Mouse (Mus musculus): ENCODE measurements around the gene Insl5. TPM values are rescaled to one million over a fixed set of nuclear protein-coding genes. Genes with fewer than 3 reads are reported as not detected.
A peak's percentile ranks its signal among the peaks of the same experiment; 100 is the strongest.

Gene Insl5
- polyA plus RNA-seq (2014; fragmentation: Nextera tagmentation; extraction: Ambion mirVana): 0.27 TPM in 1 of 2 replicates, not detected in the other

- Histone ChIP-seq H3K4me3 (ENCODE audit: low read depth, low read length) (no peak within 1 kb of the TSS), H3K27ac (replicated peaks; ENCODE audit: low read depth, low read length) (no peak within 1 kb of the TSS), H3K9me3 (ENCODE audit: control insufficient read depth, low read length) (no peaks in the 10 kb centered on the region), H3K27me3 (ENCODE audit: control insufficient read depth, insufficient read depth, low read length) (no peaks in the 10 kb centered on the region), H3K4me1 (ENCODE audit: control insufficient read depth, insufficient read depth, low read length) (no peaks in the 10 kb centered on the region), H3K4me2 (ENCODE audit: low read depth, severe bottlenecking) (no peak within 1 kb of the TSS), H3K9ac (ENCODE audit: low read length) (no peak within 1 kb of the TSS), H3K36me3 (ENCODE audit: control insufficient read depth, insufficient read depth, low read length) (no peaks in the 10 kb centered on the region)
- ATAC-seq (ENCODE audit: insufficient number of reproducible peaks, low FRiP score, low TSS enrichment, low read depth): no peak
- 67% methylated on average over 4 of the region's 4 CpGs for WGBS
- DNase-seq (ENCODE audit: low spot score): no peak
Measured at GRCm38 (mm10) chr4:103026621-103027020, at the start of gene Insl5. Insl5 (minus strand) TSS chr4:103026842.

GRCm38 (mm10) chr4:103070631-103071030, 44.0 kb upstream of the Insl5 start:
- Histone ChIP-seq H3K4me2 (ENCODE audit: low read depth, severe bottlenecking) (no peak overlapping the region), H3K4me1 (ENCODE audit: control insufficient read depth, insufficient read depth, low read length) (no peaks in the 10 kb centered on the region), H3K27me3 (ENCODE audit: control insufficient read depth, insufficient read depth, low read length) (no peaks in the 10 kb centered on the region), H3K36me3 (ENCODE audit: control insufficient read depth, insufficient read depth, low read length) (no peaks in the 10 kb centered on the region), H3K27ac (replicated peaks; ENCODE audit: low read depth, low read length) (no peak overlapping the region), H3K9ac (ENCODE audit: low read length) (no peak overlapping the region), H3K9me3 (ENCODE audit: control insufficient read depth, low read length) (no peaks in the 10 kb centered on the region), H3K4me3 (ENCODE audit: low read depth, low read length) (no peak overlapping the region)
- WGBS: 43% methylated on average over 3 of the region's 3 CpGs
- peak; percentile 24 for DNase-seq (ENCODE audit: low spot score)
- ATAC-seq (ENCODE audit: insufficient number of reproducible peaks, low FRiP score, low TSS enrichment, low read depth): no peak

GRCm38 (mm10) chr4:103067906-103068655, 41.4 kb upstream of the Insl5 start:
- no peak for ATAC-seq (ENCODE audit: insufficient number of reproducible peaks, low FRiP score, low TSS enrichment, low read depth)
- no peak for DNase-seq (ENCODE audit: low spot score)
- 80% methylated on average over 6 of the region's 6 CpGs for WGBS
- H3K4me1 ChIP-seq (ENCODE audit: control insufficient read depth, insufficient read depth, low read length): no peaks in the 10 kb centered on the region
- no peak overlapping the region for H3K4me3 ChIP-seq (ENCODE audit: low read depth, low read length)
- H3K27ac ChIP-seq (replicated peaks; ENCODE audit: low read depth, low read length): no peak overlapping the region
- H3K4me2 ChIP-seq (ENCODE audit: low read depth, severe bottlenecking): no peak overlapping the region
- no peak overlapping the region for H3K9ac ChIP-seq (ENCODE audit: low read length)
- H3K9me3 ChIP-seq (ENCODE audit: control insufficient read depth, low read length): no peaks in the 10 kb centered on the region
- no peaks in the 10 kb centered on the region for H3K27me3 ChIP-seq (ENCODE audit: control insufficient read depth, insufficient read depth, low read length)
- no peaks in the 10 kb centered on the region for H3K36me3 ChIP-seq (ENCODE audit: control insufficient read depth, insufficient read depth, low read length)

- Histone ChIP-seq H3K27ac (replicated peaks; ENCODE audit: low read depth, low read length) (no peak overlapping the region), H3K27me3 (ENCODE audit: control insufficient read depth, insufficient read depth, low read length) (no peaks in the 10 kb centered on the region), H3K9ac (ENCODE audit: low read length) (no peak overlapping the region), H3K9me3 (ENCODE audit: control insufficient read depth, low read length) (no peaks in the 10 kb centered on the region), H3K4me2 (ENCODE audit: low read depth, severe bottlenecking) (no peak overlapping the region), H3K4me1 (ENCODE audit: control insufficient read depth, insufficient read depth, low read length) (no peaks in the 10 kb centered on the region), H3K4me3 (ENCODE audit: low read depth, low read length) (no peak overlapping the region), H3K36me3 (ENCODE audit: control insufficient read depth, insufficient read depth, low read length) (no peaks in the 10 kb centered on the region)
- DNase-seq (ENCODE audit: low spot score) (no peak), ATAC-seq (ENCODE audit: insufficient number of reproducible peaks, low FRiP score, low TSS enrichment, low read depth) (no peak)
- WGBS: 76% methylated on average over 5 of the region's 5 CpGs
Measured at GRCm38 (mm10) chr4:103064976-103065375, 38.3 kb upstream of the Insl5 start.

- Histone ChIP-seq H3K36me3 (ENCODE audit: control insufficient read depth, insufficient read depth, low read length) (no peaks in the 10 kb centered on the region), H3K9me3 (ENCODE audit: control insufficient read depth, low read length) (no peaks in the 10 kb centered on the region), H3K4me1 (ENCODE audit: control insufficient read depth, insufficient read depth, low read length) (no peaks in the 10 kb centered on the region), H3K4me2 (ENCODE audit: low read depth, severe bottlenecking) (no peak overlapping the region), H3K4me3 (ENCODE audit: low read depth, low read length) (no peak overlapping the region), H3K9ac (ENCODE audit: low read length) (no peak overlapping the region), H3K27me3 (ENCODE audit: control insufficient read depth, insufficient read depth, low read length) (no peaks in the 10 kb centered on the region), H3K27ac (replicated peaks; ENCODE audit: low read depth, low read length) (no peak overlapping the region)
- no peak for ATAC-seq (ENCODE audit: insufficient number of reproducible peaks, low FRiP score, low TSS enrichment, low read depth)
- 67% methylated on average over 2 of the region's 2 CpGs for WGBS
- DNase-seq (ENCODE audit: low spot score): no peak
Measured at GRCm38 (mm10) chr4:103064421-103064820, 37.8 kb upstream of the Insl5 start.

- 93% methylated on average over 5 of the region's 5 CpGs for WGBS
Measured at GRCm38 (mm10) chr4:103056909-103057308, 30.3 kb upstream of the Insl5 start.

GRCm38 (mm10) chr4:103048046-103048445, 21.4 kb upstream of the Insl5 start:
- ATAC-seq (ENCODE audit: insufficient number of reproducible peaks, low FRiP score, low TSS enrichment, low read depth) (no peak), DNase-seq (ENCODE audit: low spot score) (no peak)
- Histone ChIP-seq H3K9ac (ENCODE audit: low read length) (no peak overlapping the region), H3K4me1 (ENCODE audit: control insufficient read depth, insufficient read depth, low read length) (no peaks in the 10 kb centered on the region), H3K27me3 (ENCODE audit: control insufficient read depth, insufficient read depth, low read length) (no peaks in the 10 kb centered on the region), H3K9me3 (ENCODE audit: control insufficient read depth, low read length) (no peaks in the 10 kb centered on the region), H3K36me3 (ENCODE audit: control insufficient read depth, insufficient read depth, low read length) (no peaks in the 10 kb centered on the region), H3K4me2 (ENCODE audit: low read depth, severe bottlenecking) (no peak overlapping the region), H3K27ac (replicated peaks; ENCODE audit: low read depth, low read length) (no peak overlapping the region), H3K4me3 (ENCODE audit: low read depth, low read length) (no peak overlapping the region)
- WGBS: 80% methylated on average over 11 of the region's 11 CpGs

More at GRCm38 (mm10) chr4:103056909-103057308, 30.3 kb upstream of the Insl5 start:
- H3K27me3 ChIP-seq (ENCODE audit: control insufficient read depth, insufficient read depth, low read length): no peaks in the 10 kb centered on the region
- H3K9me3 ChIP-seq (ENCODE audit: control insufficient read depth, low read length): no peaks in the 10 kb centered on the region
- H3K4me3 ChIP-seq (ENCODE audit: low read depth, low read length): no peak overlapping the region
- no peaks in the 10 kb centered on the region for H3K36me3 ChIP-seq (ENCODE audit: control insufficient read depth, insufficient read depth, low read length)
- ATAC-seq (ENCODE audit: insufficient number of reproducible peaks, low FRiP score, low TSS enrichment, low read depth) (no peak), DNase-seq (ENCODE audit: low spot score) (no peak)
- no peak overlapping the region for H3K4me2 ChIP-seq (ENCODE audit: low read depth, severe bottlenecking)
- no peak overlapping the region for H3K9ac ChIP-seq (ENCODE audit: low read length)
- H3K27ac ChIP-seq (replicated peaks; ENCODE audit: low read depth, low read length): no peak overlapping the region
- H3K4me1 ChIP-seq (ENCODE audit: control insufficient read depth, insufficient read depth, low read length): no peaks in the 10 kb centered on the region

- H3K27me3 ChIP-seq (ENCODE audit: control insufficient read depth, insufficient read depth, low read length): no peaks in the 10 kb centered on the region
- H3K9me3 ChIP-seq (ENCODE audit: control insufficient read depth, low read length): no peaks in the 10 kb centered on the region
- no peak overlapping the region for H3K9ac ChIP-seq (ENCODE audit: low read length)
- no peak overlapping the region for H3K4me2 ChIP-seq (ENCODE audit: low read depth, severe bottlenecking)
- H3K4me1 ChIP-seq (ENCODE audit: control insufficient read depth, insufficient read depth, low read length): peaks cover 3% of the 10 kb centered on the region; the same call in 1 of the 2 replicates
- no peak for ATAC-seq (ENCODE audit: insufficient number of reproducible peaks, low FRiP score, low TSS enrichment, low read depth)
- no peaks in the 10 kb centered on the region for H3K36me3 ChIP-seq (ENCODE audit: control insufficient read depth, insufficient read depth, low read length)
- WGBS: 89% methylated on average over 11 of the region's 11 CpGs
- H3K27ac ChIP-seq (replicated peaks; ENCODE audit: low read depth, low read length): no peak overlapping the region
- no peak for DNase-seq (ENCODE audit: low spot score)
- no peak overlapping the region for H3K4me3 ChIP-seq (ENCODE audit: low read depth, low read length)
Measured at GRCm38 (mm10) chr4:103042997-103043396, 16.4 kb upstream of the Insl5 start.

GRCm38 (mm10) chr4:103039838-103040191, 13.2 kb upstream of the Insl5 start:
- ATAC-seq (ENCODE audit: insufficient number of reproducible peaks, low FRiP score, low TSS enrichment, low read depth) (no peak), DNase-seq (ENCODE audit: low spot score) (no peak)
- H3K27me3 ChIP-seq (ENCODE audit: control insufficient read depth, insufficient read depth, low read length): no peaks in the 10 kb centered on the region
- H3K4me1 ChIP-seq (ENCODE audit: control insufficient read depth, insufficient read depth, low read length): peaks cover 3% of the 10 kb centered on the region; the same call in 1 of the 2 replicates
- no peak overlapping the region for H3K4me2 ChIP-seq (ENCODE audit: low read depth, severe bottlenecking)
- H3K9me3 ChIP-seq (ENCODE audit: control insufficient read depth, low read length): no peaks in the 10 kb centered on the region
- no peak overlapping the region for H3K27ac ChIP-seq (replicated peaks; ENCODE audit: low read depth, low read length)
- no peak overlapping the region for H3K4me3 ChIP-seq (ENCODE audit: low read depth, low read length)
- H3K36me3 ChIP-seq (ENCODE audit: control insufficient read depth, insufficient read depth, low read length): no peaks in the 10 kb centered on the region
- H3K9ac ChIP-seq (ENCODE audit: low read length): no peak overlapping the region
- 34% methylated on average over 5 of the region's 5 CpGs for WGBS

Measured in limb, embryonic 11.5 days (tissue).